Mouse (Mus musculus) spleen, postnatal 10 days (tissue): ENCODE measurements around the gene Slc29a3.
"Not testable (repeated sequence)": the region's sequence is repeated elsewhere in the genome, so short reads cannot be mapped to it uniquely, and the experiment has no call there.

ENCODE experiments used
- DNase-seq, 2 experiments: peaks; one replicate each; pipeline ENCODE4 v3.0.0; 2021 to 2022; ENCODE audit warnings: low spot score in 2 of 2

Slc29a3 gene

GRCm38 (mm10) chr10:60767400-60767799 lies 14.8 kb upstream of the Slc29a3 start:
- no peak for DNase-seq

GRCm38 (mm10) chr10:60762126-60762525 lies 9.5 kb upstream of the Slc29a3 start:
- DNase-seq, result no peak

GRCm38 (mm10) chr10:60760377-60760776 lies 7.8 kb upstream of the Slc29a3 start:
- DNase-seq, result peak; percentile 68 to 90

GRCm38 (mm10) chr10:60756992-60757391 lies 4.4 kb upstream of the Slc29a3 start:
- peak in 1 of 2 experiments; percentile 67 for DNase-seq

- DNase-seq, result no peak
These were observed 3.6 kb upstream of the Slc29a3 start for GRCm38 (mm10) chr10:60756146-60756545.

- no peak for DNase-seq
These were observed 1.3 kb upstream of the Slc29a3 start for GRCm38 (mm10) chr10:60753941-60754340.

- peak in 1 of 2 experiments; percentile 48 for DNase-seq
These were observed 667 bp upstream of the Slc29a3 start for GRCm38 (mm10) chr10:60753261-60753660.

- no peak for DNase-seq
These were observed 4.9 kb downstream of the Slc29a3 start for GRCm38 (mm10) chr10:60747667-60748212.

GRCm38 (mm10) chr10:60746512-60746911 lies 6.1 kb downstream of the Slc29a3 start:
- peak in 1 of 2 experiments; percentile 41 for DNase-seq

GRCm38 (mm10) chr10:60744543-60745290 lies 7.9 kb downstream of the Slc29a3 start:
- DNase-seq, result peak in 1 of 2 experiments; percentile 30

- DNase-seq, result no peak
These were observed 8.9 kb downstream of the Slc29a3 start for GRCm38 (mm10) chr10:60743681-60744080.

- no peak for DNase-seq
These were observed 9.7 kb downstream of the Slc29a3 start for GRCm38 (mm10) chr10:60742942-60743341.

- not testable (repeated sequence) for DNase-seq
These were observed 10.3 kb downstream of the Slc29a3 start for GRCm38 (mm10) chr10:60742296-60742695.

GRCm38 (mm10) chr10:60741435-60741834 lies 11.2 kb downstream of the Slc29a3 start:
- peak in 1 of 2 experiments; percentile 39 for DNase-seq

GRCm38 (mm10) chr10:60739619-60740363 lies 12.8 kb downstream of the Slc29a3 start:
- DNase-seq, result peak in 1 of 2 experiments; percentile 32

GRCm38 (mm10) chr10:60737886-60738640 lies 14.5 kb downstream of the Slc29a3 start:
- DNase-seq, result no peak

- DNase-seq, result no peak
These were observed 15.3 kb downstream of the Slc29a3 start for GRCm38 (mm10) chr10:60737169-60737728.

GRCm38 (mm10) chr10:60735737-60736136 lies 16.9 kb downstream of the Slc29a3 start:
- no peak for DNase-seq

GRCm38 (mm10) chr10:60733471-60733870 lies 19.1 kb downstream of the Slc29a3 start:
- DNase-seq, result no peak

- DNase-seq, result no peak
These were observed 20.2 kb downstream of the Slc29a3 start for GRCm38 (mm10) chr10:60732397-60732861.

- DNase-seq, result no peak
These were observed 20.9 kb downstream of the Slc29a3 start for GRCm38 (mm10) chr10:60731742-60732141.
